ENCODE assay signal across 32 mouse cellular contexts in the genomic region with DNA sequence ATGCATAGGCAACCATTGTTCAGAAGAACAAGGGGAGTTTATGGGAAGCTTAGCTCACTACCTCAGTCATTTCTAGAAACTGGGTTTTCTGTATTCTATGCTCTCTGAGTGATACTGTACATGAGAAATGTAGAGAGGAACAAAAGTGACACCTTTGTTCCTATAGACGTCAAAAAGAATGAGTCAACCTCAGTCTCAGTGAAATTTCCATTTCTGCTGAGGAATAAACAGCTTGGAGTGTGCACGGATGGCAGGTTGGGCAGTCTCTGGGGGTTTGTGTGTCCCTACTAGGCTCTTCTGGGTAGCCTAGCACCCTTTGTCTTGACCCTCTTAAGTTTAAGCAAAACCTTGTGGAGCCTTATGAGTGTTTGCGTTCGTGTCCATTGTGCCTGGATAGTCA. TPM values are rescaled to one million over a fixed set of nuclear protein-coding genes. Genes with fewer than 3 reads are reported as not detected.
"Had no signal": no experiment of that assay in that cellular context is flagged by ENCODE, and none has a peak within 500 bp of the region (broad histone marks: within the 10 kb centered on the region; RNA-seq: fewer than 3 reads in every experiment).

No protein-coding gene starts in this region.

- H3K9ac ChIP-seq: heart, embryonic 13.5 days; heart, embryonic 15.5 days; hindbrain, embryonic 13.5 days; hindbrain, embryonic 15.5 days; kidney, embryonic 15.5 days; limb, embryonic 13.5 days; limb, embryonic 15.5 days; liver, embryonic 12.5 days; liver, embryonic 14.5 days had no signal

- H3K4me3 ChIP-seq: heart, adult 2 months; heart, embryonic 13.5 days; heart, embryonic 15.5 days; hindbrain, embryonic 13.5 days; hindbrain, embryonic 15.5 days; kidney, embryonic 15.5 days; left cerebral cortex, adult 2 months; limb, embryonic 13.5 days; limb, embryonic 15.5 days; liver, embryonic 12.5 days had no signal

- H3K4me2 ChIP-seq: heart, embryonic 11.5 days; heart, embryonic 13.5 days; heart, embryonic 15.5 days; hindbrain, embryonic 13.5 days; hindbrain, embryonic 15.5 days; kidney, embryonic 15.5 days; limb, embryonic 13.5 days; limb, embryonic 15.5 days; liver, embryonic 12.5 days had no signal

- H3K27ac ChIP-seq: heart, adult 2 months; heart, embryonic 13.5 days; heart, embryonic 15.5 days; hindbrain, embryonic 13.5 days; hindbrain, embryonic 15.5 days; hindbrain, postnatal 0 days; kidney, embryonic 15.5 days; kidney, postnatal 0 days; left cerebral cortex, adult 2 months; limb, embryonic 13.5 days; limb, embryonic 15.5 days; liver, embryonic 12.5 days; liver, embryonic 14.5 days had no signal

- H3K9me3 ChIP-seq: heart, embryonic 13.5 days; heart, embryonic 15.5 days; hindbrain, embryonic 13.5 days; hindbrain, embryonic 15.5 days; kidney, embryonic 15.5 days; limb, embryonic 13.5 days; limb, embryonic 15.5 days; liver, embryonic 12.5 days had no signal

- H3K27me3 ChIP-seq: heart, embryonic 13.5 days; heart, embryonic 15.5 days; hindbrain, embryonic 13.5 days; hindbrain, embryonic 15.5 days; kidney, embryonic 15.5 days; limb, embryonic 13.5 days; limb, embryonic 15.5 days; liver, embryonic 12.5 days had no signal

- H3K4me1 ChIP-seq: heart, embryonic 13.5 days; heart, embryonic 15.5 days; hindbrain, embryonic 13.5 days; hindbrain, embryonic 15.5 days; kidney, embryonic 15.5 days; limb, embryonic 13.5 days; limb, embryonic 15.5 days; liver, embryonic 12.5 days had no signal

- DNase-seq: gastrocnemius, postnatal 14 days; gastrocnemius, postnatal 36 days; heart, adult 11 months; heart, adult 2 months; heart, postnatal 14 days; heart, postnatal 36 days; kidney, adult 11 months; kidney, adult 2 months; kidney, adult 9 months; kidney, postnatal 14 days; kidney, postnatal 36 days; layer of hippocampus, postnatal 36 days; left cerebral cortex, postnatal 4 days had no signal

RNA-seq across cellular contexts. Expression of gene Tnfrsf4, which starts 5.3 kb away (rescaled TPM):
- total RNA-seq: heart, adult 2 months had no signal

RNA-seq across cellular contexts. Expression of gene Tnfrsf18, which starts 17.6 kb away (rescaled TPM):
- total RNA-seq: gastrocnemius, adult 18-20 months; gastrocnemius, adult 8-10 months; gastrocnemius, postnatal 14 days; heart, postnatal 36 days; layer of hippocampus, adult 18-20 months; layer of hippocampus, adult 8-10 months; layer of hippocampus, postnatal 10 days; layer of hippocampus, postnatal 36 days; left cerebral cortex, adult 2 months; left cerebral cortex, postnatal 4 days; liver, adult 2 months had no signal
